Mouse (Mus musculus) macrophage (primary cell): Measurements from ENCODE around the gene Camkmt. TPM values are rescaled to one million over a fixed set of nuclear protein-coding genes. Genes with fewer than 3 reads are reported as not detected.
A peak's percentile ranks its signal among the peaks of the same experiment; 100 is the strongest.

Source experiments
- H3K27ac ChIP-seq: fragments of 350-480 bp; formaldehyde crosslinking; 2 replicates; pipeline ENCODE4 v1.9.0; 2021
- H3K36me3 ChIP-seq: fragments of 350-480 bp; formaldehyde crosslinking; 2 replicates; pipeline ENCODE4 v1.9.0; 2021; ENCODE audit errors: inconsistent target
- H3K4me3 ChIP-seq: fragments of 350-480 bp; formaldehyde crosslinking; 2 replicates; pipeline ENCODE4 v1.9.0; 2021; ENCODE audit errors: inconsistent target
- H3K79me2 ChIP-seq: fragments of 350-480 bp; formaldehyde crosslinking; 2 replicates; pipeline ENCODE4 v1.9.0; 2021; ENCODE audit errors: inconsistent target
- WGBS: methylation state at CpG from one replicate; pipeline ENCODE4 v1.1.7; 2026; ENCODE audit warnings: inconsistent platforms; ENCODE audit not compliant: missing documents; 5-methylcytosine and 5-hydroxymethylcytosine counted together
- polyA plus RNA-seq: library from polyadenylated mRNA; stranded (reverse); fragments of 250-400 nt; gene quantifications from 3 replicates; pipeline ENCODE4 v1.2.4, GENCODE M21; 2018; ENCODE audit warnings: inconsistent platforms

Gene Camkmt
- polyA plus RNA-seq, 1 experiment from 2014 or later, result 4.7 TPM

DNA sequence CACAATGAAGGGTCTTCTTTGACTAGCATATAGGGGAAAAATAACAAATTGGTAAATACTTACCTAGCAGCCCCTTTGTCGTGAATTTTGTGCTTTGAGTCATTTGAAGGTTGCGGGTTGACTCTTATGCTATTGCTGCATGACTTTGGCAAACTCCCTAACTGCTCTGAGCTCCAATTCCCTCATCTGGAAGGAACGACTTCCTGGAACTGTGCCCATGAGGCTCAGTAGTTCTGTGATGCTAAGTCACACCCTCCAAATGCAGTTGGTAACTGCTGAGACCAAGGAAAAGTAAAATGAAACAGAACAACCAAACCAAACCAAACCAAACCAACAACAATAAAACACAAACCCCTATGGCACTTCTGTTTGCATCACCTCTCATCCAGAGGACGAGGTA, 403.2 kb downstream of the Camkmt start:
- no peaks in the 10 kb centered on the region for H3K36me3 ChIP-seq
- 74% methylated on average over 4 of the region's 4 CpGs for WGBS
- H3K27ac ChIP-seq, result no peak overlapping the region
- H3K79me2 ChIP-seq, result no peaks in the 10 kb centered on the region
- no peak overlapping the region for H3K4me3 ChIP-seq

GRCm38 (mm10) chr17:85495012-85495754, 404.8 kb downstream of the Camkmt start:
- 61% methylated on average over 3 of the region's 3 CpGs for WGBS
- no peak overlapping the region for H3K4me3 ChIP-seq

GRCm38 (mm10) chr17:85495871-85496270, 405.5 kb downstream of the Camkmt start:
- Histone ChIP-seq H3K79me2 (no peaks in the 10 kb centered on the region), H3K27ac (no peak overlapping the region), H3K4me3 (no peak overlapping the region), H3K36me3 (no peaks in the 10 kb centered on the region)
- 95% methylated on average over 6 of the region's 6 CpGs for WGBS

More at GRCm38 (mm10) chr17:85495012-85495754, 404.8 kb downstream of the Camkmt start:
- H3K27ac ChIP-seq, result peak overlapping the region; percentile 17; the same call in 1 of the 2 replicates
- no peaks in the 10 kb centered on the region for H3K36me3 ChIP-seq
- H3K79me2 ChIP-seq, result no peaks in the 10 kb centered on the region

DNA sequence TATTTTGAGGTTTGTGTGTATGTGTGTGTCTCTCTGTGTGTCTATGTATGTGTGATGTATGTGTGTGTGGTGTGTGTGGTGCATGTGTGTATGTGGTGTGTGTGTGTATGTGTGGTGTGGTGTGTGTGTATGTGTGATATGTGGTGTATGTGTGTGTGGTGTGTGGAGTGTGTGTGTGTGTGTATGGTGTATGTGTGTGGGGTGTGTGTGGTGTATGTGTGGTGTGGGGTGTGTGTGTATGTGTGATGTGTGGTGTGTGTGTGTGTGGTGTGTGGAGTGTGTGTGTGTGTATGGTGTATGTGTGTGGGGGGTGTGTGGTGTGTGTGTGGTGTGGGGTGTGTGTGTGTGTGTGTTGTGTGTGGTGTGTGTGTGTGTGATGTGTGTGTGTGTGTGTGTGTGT, 414.5 kb downstream of the Camkmt start:
- Histone ChIP-seq H3K4me3 (no peak overlapping the region), H3K36me3 (no peaks in the 10 kb centered on the region), H3K27ac (no peak overlapping the region), H3K79me2 (no peaks in the 10 kb centered on the region)

DNA sequence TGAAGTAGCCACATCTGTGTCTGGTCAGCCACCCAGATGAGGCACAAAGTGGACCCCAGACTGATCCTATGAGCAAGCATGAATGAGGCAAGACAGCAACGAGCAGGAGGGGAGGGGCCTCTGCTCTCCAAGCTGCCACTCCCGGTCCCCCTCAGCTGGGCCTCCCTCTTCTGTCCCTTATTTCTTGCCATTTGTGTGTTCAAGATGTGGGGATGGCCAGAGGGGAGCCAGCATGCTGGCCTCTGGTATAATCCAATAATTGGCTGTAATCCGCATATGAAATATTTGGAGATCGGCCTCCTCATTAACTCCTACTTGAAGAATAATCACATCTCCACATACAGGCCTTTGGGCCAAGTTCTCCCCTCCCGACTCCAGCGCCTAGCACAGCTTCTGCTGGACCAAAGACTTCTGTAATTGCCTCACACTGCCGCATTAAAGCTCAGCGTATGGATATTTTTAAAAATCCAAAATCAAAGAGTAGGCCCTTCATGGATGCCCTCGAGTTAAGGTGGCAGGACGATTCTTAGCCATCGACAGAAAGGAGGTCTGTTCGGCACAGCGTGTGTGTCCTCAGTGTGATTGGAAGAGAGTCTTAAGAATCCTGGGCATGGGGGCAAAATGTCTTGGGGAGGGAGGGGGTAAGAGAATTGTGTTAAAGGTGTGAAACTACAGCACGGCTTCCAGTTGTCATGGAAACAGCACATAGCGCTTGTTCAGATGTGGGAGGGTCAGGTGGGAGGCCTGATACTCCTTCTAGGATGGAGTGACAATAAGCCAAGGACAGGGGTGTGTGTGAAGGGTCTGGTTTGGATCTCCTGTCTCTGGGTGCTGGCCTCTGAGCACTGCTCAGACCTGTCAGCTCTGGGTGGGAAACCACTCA, 416.1 kb downstream of the Camkmt start:
- no peak overlapping the region for H3K27ac ChIP-seq
- H3K36me3 ChIP-seq, result no peaks in the 10 kb centered on the region
- WGBS, result 90% methylated on average over 15 of the region's 15 CpGs
- H3K79me2 ChIP-seq, result no peaks in the 10 kb centered on the region
- no peak overlapping the region for H3K4me3 ChIP-seq

GRCm38 (mm10) chr17:85507089-85507460, 416.7 kb downstream of the Camkmt start:
- Histone ChIP-seq H3K27ac (no peak overlapping the region), H3K79me2 (no peaks in the 10 kb centered on the region)
- 92% methylated on average over 4 of the region's 4 CpGs for WGBS

More at GRCm38 (mm10) chr17:85507089-85507460, 416.7 kb downstream of the Camkmt start:
- no peak overlapping the region for H3K4me3 ChIP-seq
- no peaks in the 10 kb centered on the region for H3K36me3 ChIP-seq

Other genes with a start within 250 kb of the Camkmt start
- gene Ppm1b, start 133.8 kb upstream of the Camkmt start, polyA plus RNA-seq, result 21.6 to 28.9 TPM (median 27.6 TPM) in 3 replicates
- gene Slc3a1, start 62.2 kb upstream of the Camkmt start, polyA plus RNA-seq, result not detected in 3 replicates
- 10.6 to 12.9 TPM (median 11.9 TPM) in 3 replicates for gene Prepl, start 311 bp upstream of the Camkmt start, polyA plus RNA-seq